28 mouse cellular contexts compared by ENCODE assay signal in genomic region chr2:80195896-80196410, GRCm38 (mm10).
DNase-seq lines count a peak whose midpoint lies in the region; ATAC-seq and TF ChIP-seq lines count a peak whose summit lies in the region.
"Had no signal": no experiment of that assay in that cellular context is flagged by ENCODE, and none has a peak within 500 bp of the region (broad histone marks: within the 10 kb centered on the region; RNA-seq: fewer than 3 reads in every experiment).

No protein-coding gene starts in this region.

- H3K9ac ChIP-seq in kidney, embryonic 15.5 days = no peak overlapping the region
- H3K9ac ChIP-seq: embryonic facial prominence, embryonic 13.5 days; embryonic facial prominence, embryonic 15.5 days; forebrain, embryonic 13.5 days; forebrain, embryonic 15.5 days; forebrain, postnatal 0 days had no signal

- H3K4me2 ChIP-seq in kidney, embryonic 15.5 days = no peak overlapping the region
- H3K4me2 ChIP-seq: embryonic facial prominence, embryonic 13.5 days; embryonic facial prominence, embryonic 15.5 days; forebrain, embryonic 13.5 days; forebrain, embryonic 15.5 days had no signal

- no peaks in the 10 kb centered on the region for H3K36me3 ChIP-seq in testis, adult 2 months (ENCODE audit: control insufficient read depth, insufficient read depth, low read length)
- no peaks in the 10 kb centered on the region for H3K36me3 ChIP-seq in kidney, embryonic 15.5 days
- H3K36me3 ChIP-seq: embryonic facial prominence, embryonic 13.5 days; embryonic facial prominence, embryonic 15.5 days; forebrain, embryonic 15.5 days had no signal

- TF ChIP-seq CTCF in testis, adult 2 months (IDR thresholded peaks at IDR 0.05; ENCODE audit: control insufficient read depth, insufficient read depth, insufficient replicate concordance, low read depth, low read length) = no peak
- TF ChIP-seq CTCF in cerebellum, adult 2 months (IDR thresholded peaks at IDR 0.05; ENCODE audit: borderline replicate concordance, insufficient read depth, low read depth, low read length) = no peak

- DNase-seq in testis, postnatal 10 days (ENCODE audit: low spot score) = no peak
- DNase-seq in ES-CJ7 (ENCODE audit: low read depth, low spot score) (peak; percentile 7), R1 (ENCODE audit: low read depth, low spot score) (peak; percentile 54)
- DNase-seq in testis, postnatal 14 days (ENCODE audit: low spot score) = peak; percentile 80
- DNase-seq in frontal cortex, postnatal 36 days (ENCODE audit: low spot score in 2 of 2) = no peak
- no peak for DNase-seq in cerebellum, adult 2 months
- DNase-seq: adrenal gland, adult 8-10 months; adrenal gland, postnatal 14 days; adrenal gland, postnatal 36 days; B cell, adult 2 months; cerebellum, adult 11-12 months; cerebellum, adult 8-10 months; cerebellum, adult 9-11 months; cerebellum, postnatal 14 days; cerebellum, postnatal 36 days; embryo, embryonic 11 days; forebrain, postnatal 0 days had no signal

- WGBS in cerebellum, adult 2 months = 91% methylated on average over 18 of the region's 18 CpGs
- 93% methylated on average over 18 of the region's 18 CpGs for WGBS in kidney, embryonic 15.5 days

- no peaks in the 10 kb centered on the region for H3K9me3 ChIP-seq in kidney, embryonic 15.5 days (replicated peaks)
- H3K9me3 ChIP-seq: embryonic facial prominence, embryonic 13.5 days; embryonic facial prominence, embryonic 15.5 days; forebrain, embryonic 13.5 days; forebrain, embryonic 15.5 days had no signal

- peak overlapping the region; percentile 58 for H3K27ac ChIP-seq in testis, adult 2 months (ENCODE audit: control insufficient read depth, insufficient read depth, low read depth, low read length)
- no peak overlapping the region for H3K27ac ChIP-seq in cerebellum, adult 2 months (ENCODE audit: insufficient read depth, low read length)
- no peak overlapping the region for H3K27ac ChIP-seq in kidney, embryonic 15.5 days
- H3K27ac ChIP-seq: embryonic facial prominence, embryonic 13.5 days; embryonic facial prominence, embryonic 15.5 days; forebrain, embryonic 13.5 days; forebrain, embryonic 15.5 days had no signal

- peak overlapping the region; percentile 87 for H3K4me3 ChIP-seq in testis, adult 2 months (ENCODE audit: control insufficient read depth, low read depth, low read length)
- H3K4me3 ChIP-seq in cerebellum, adult 2 months (replicated peaks; ENCODE audit: insufficient read depth, low read depth, low read length) = no peak overlapping the region
- no peak overlapping the region for H3K4me3 ChIP-seq in kidney, embryonic 15.5 days (replicated peaks)
- H3K4me3 ChIP-seq: embryonic facial prominence, embryonic 13.5 days; embryonic facial prominence, embryonic 15.5 days; erythroblast, embryonic 14.5 days; forebrain, embryonic 13.5 days; forebrain, embryonic 15.5 days had no signal

- no peak for ATAC-seq in kidney, embryonic 15.5 days (replicated peaks; ENCODE audit: low FRiP score)
- ATAC-seq: activated CD4-positive, CD25-positive, alpha-beta regulatory T cell, adult 4 months; CD4-positive, CD25-positive, alpha-beta regulatory T cell, adult 4 months; forebrain, embryonic 13.5 days; forebrain, embryonic 15.5 days; forebrain, postnatal 0 days; Patski had no signal

- H3K4me1 ChIP-seq in testis, adult 2 months (ENCODE audit: control insufficient read depth, insufficient read depth, low read length) = peaks cover 2% of the 10 kb centered on the region; the same call in 1 of the 2 replicates
- no peaks in the 10 kb centered on the region for H3K4me1 ChIP-seq in cerebellum, adult 2 months (ENCODE audit: control insufficient read depth, insufficient read depth, low read length)
- no peaks in the 10 kb centered on the region for H3K4me1 ChIP-seq in kidney, embryonic 15.5 days
- H3K4me1 ChIP-seq: embryonic facial prominence, embryonic 13.5 days; embryonic facial prominence, embryonic 15.5 days; forebrain, embryonic 13.5 days; forebrain, embryonic 15.5 days had no signal

- no peaks in the 10 kb centered on the region for H3K27me3 ChIP-seq in testis, adult 2 months (ENCODE audit: control insufficient read depth, insufficient read depth, low read length)
- no peaks in the 10 kb centered on the region for H3K27me3 ChIP-seq in cerebellum, adult 2 months (ENCODE audit: control insufficient read depth, insufficient read depth, low read length)
- no peaks in the 10 kb centered on the region for H3K27me3 ChIP-seq in kidney, embryonic 15.5 days
- H3K27me3 ChIP-seq: CH12.LX; embryonic facial prominence, embryonic 13.5 days; embryonic facial prominence, embryonic 15.5 days; forebrain, embryonic 13.5 days; forebrain, embryonic 15.5 days; Patski had no signal

- TF ChIP-seq POLR2A in testis, adult 2 months (IDR thresholded peaks at IDR 0.05; ENCODE audit: control insufficient read depth, low read depth, low read length) = no peak; the same call in 1 of the 2 replicates
- TF ChIP-seq POLR2A in cerebellum, adult 2 months (IDR thresholded peaks at IDR 0.05; ENCODE audit: borderline replicate concordance, insufficient read depth, low read length) = no peak

Comparison
In these comparisons a context has a peak if more than half of its experiments do, and no peak if none do; other contexts are left out.
1. DNase-seq: peak in ES-CJ7 (single experiment), R1 (single experiment) and testis, postnatal 14 days (single experiment); none in testis, postnatal 10 days (single experiment), frontal cortex, postnatal 36 days (0 of 2) and cerebellum, adult 2 months (0 of 2).